Mouse (Mus musculus) cerebellum, adult 2 months (tissue): Measurements from ENCODE around the gene Map3k14. TPM values are rescaled to one million over a fixed set of nuclear protein-coding genes. Genes with fewer than 3 reads are reported as not detected.

Source experiments
- DNase-seq, 2 experiments: peaks; one replicate each; pipeline ENCODE4 v3.0.0; 2021
- H3K27ac ChIP-seq: fragments of 200-500 bp; 2 replicates; pipeline ENCODE4 v1.5.1; 2012; ENCODE audit warnings: low read length, control low read depth, inconsistent platforms; ENCODE audit not compliant: insufficient read depth
- H3K27me3 ChIP-seq: fragments of 200-500 bp; 2 replicates; pipeline ENCODE4 v1.6.1; 2012; ENCODE audit warnings: inconsistent platforms, mild to moderate bottlenecking, low read length, moderate library complexity; ENCODE audit not compliant: control insufficient read depth, insufficient read depth
- H3K4me1 ChIP-seq: fragments of 200-500 bp; 2 replicates; pipeline ENCODE4 v1.6.1; 2011; ENCODE audit warnings: low read length; ENCODE audit not compliant: control insufficient read depth, insufficient read depth
- H3K4me3 ChIP-seq: fragments of 200-500 bp; replicated peaks from 2 replicates; pipeline ENCODE3; 2011; ENCODE audit warnings: mild to moderate bottlenecking, low read depth, low read length, control low read depth; ENCODE audit not compliant: insufficient read depth
- CTCF ChIP-seq: fragments of 200-500 bp; IDR thresholded peaks from 2 replicates; pipeline ENCODE4 v1.5.1; 2011; ENCODE audit warnings: low read depth, mild to moderate bottlenecking, control low read depth, low read length, moderate library complexity, borderline replicate concordance; ENCODE audit not compliant: insufficient read depth
- POLR2A ChIP-seq: fragments of 200-500 bp; IDR thresholded peaks from 2 replicates; pipeline ENCODE4 v1.6.1; 2011; ENCODE audit warnings: low read length, control low read depth, borderline replicate concordance; ENCODE audit not compliant: insufficient read depth
- WGBS: fragments of 180-500 bp; shearing (Covaris S2); methylation state at CpG from one replicate; pipeline ENCODE4 v1.1.7; 2018; 5-methylcytosine and 5-hydroxymethylcytosine counted together
- polyA plus RNA-seq: library from polyadenylated mRNA; depleted of rRNA; stranded (reverse); fragments of >200 nt; gene quantifications from 2 replicates; pipeline ENCODE4 v1.2.3, GENCODE M21; 2012; rRNA removed

Gene Map3k14
- polyA plus RNA-seq, 1 experiment: 6.0 TPM

GRCm38 (mm10) chr11:103171703-103172391 lies 95.4 kb downstream of the Map3k14 start:
- no peak for TF ChIP-seq CTCF
- no peak for TF ChIP-seq POLR2A
- H3K27me3 ChIP-seq: no peaks in the 10 kb centered on the region
- 0 out of 2 replicates have a peak overlapping the region, but pooled peaks have one; percentile 37 for H3K27ac ChIP-seq
- peak in 1 of 2 experiments; percentile 34 for DNase-seq
- H3K4me3 ChIP-seq: peak overlapping the region; percentile 71
- WGBS: 63% methylated on average over 9 of the region's 9 CpGs
- peaks cover 19% of the 10 kb centered on the region for H3K4me1 ChIP-seq

DNA sequence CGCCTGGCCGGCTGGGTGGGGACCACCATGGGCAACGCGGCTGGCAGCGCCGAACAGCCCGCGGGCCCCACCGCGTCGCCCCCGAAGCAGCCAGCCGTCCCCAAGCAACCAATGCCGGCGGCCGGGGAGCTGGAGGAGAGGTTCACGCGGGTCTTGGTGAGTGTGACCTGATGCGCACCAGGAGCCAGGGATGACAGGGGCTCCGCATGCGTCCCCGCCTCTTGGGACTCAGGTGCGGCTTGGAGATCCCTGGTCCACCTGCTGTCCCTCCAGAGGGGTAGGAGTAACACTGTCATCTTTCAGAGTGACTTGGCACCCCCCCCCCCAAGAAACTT lies 96.0 kb downstream of the Map3k14 start:
- peaks cover 19% of the 10 kb centered on the region for H3K4me1 ChIP-seq
- peak overlapping the region; percentile 71 for H3K4me3 ChIP-seq
- peak overlapping the region; percentile 43; the same call in 1 of the 2 replicates for H3K27ac ChIP-seq
- WGBS: under 1% methylated on average over 23 of the region's 23 CpGs
- H3K27me3 ChIP-seq: no peaks in the 10 kb centered on the region
- TF ChIP-seq POLR2A (no peak), CTCF (no peak)
- DNase-seq: no peak

- peaks cover 19% of the 10 kb centered on the region for H3K4me1 ChIP-seq
- 2% methylated on average over 57 of the region's 84 CpGs for whole genome bisulfite sequencing
Measured at GRCm38 (mm10) chr11:103170494-103171285, 96.6 kb downstream of the Map3k14 start, which contains the start of gene Fmnl1. Gene Fmnl1 (plus strand): TSS chr11:103171107.

DNA sequence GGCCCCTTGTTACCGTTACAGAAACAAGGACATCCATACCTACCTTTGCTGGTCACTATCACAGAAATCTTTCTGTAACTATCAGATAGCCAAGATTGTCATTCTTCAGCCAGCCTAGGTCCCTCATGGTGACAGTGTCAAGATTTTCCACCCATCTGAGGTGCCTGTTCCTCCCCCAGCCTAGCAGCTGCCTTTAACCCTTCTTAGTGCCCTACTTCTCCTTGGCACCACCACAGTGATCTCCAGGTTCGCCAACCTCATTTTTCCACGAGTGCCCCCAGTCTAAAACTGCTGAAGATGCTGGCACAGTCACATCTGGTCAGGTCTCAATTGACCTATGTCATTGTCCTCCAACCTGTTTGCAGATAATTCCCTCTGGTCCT lies 97.2 kb downstream of the Map3k14 start:
- Histone ChIP-seq H3K27ac (no peak overlapping the region), H3K4me1 (peaks cover 19% of the 10 kb centered on the region), H3K4me3 (peak overlapping the region; percentile 71), H3K27me3 (no peaks in the 10 kb centered on the region)
- peak in 1 of 2 experiments; percentile 37 for DNase-seq
- WGBS: 40% methylated on average over 3 of the region's 3 CpGs
- TF ChIP-seq CTCF (no peak), POLR2A (no peak)

More at GRCm38 (mm10) chr11:103170494-103171285, 96.6 kb downstream of the Map3k14 start, which contains the start of gene Fmnl1:
- Histone ChIP-seq H3K27me3 (no peaks in the 10 kb centered on the region), H3K27ac (peak within 1 kb of the TSS; percentile 49), H3K4me3 (peak within 1 kb of the TSS; percentile 71)
- peak in 1 of 2 experiments; percentile 60 for DNase-seq
- no peak for TF ChIP-seq CTCF
- no peak for TF ChIP-seq POLR2A

Other genes starting within 250 kb of the Map3k14 start
- gene Nmt1, start 239.3 kb downstream of the Map3k14 start, polyA plus RNA-seq: 58.8 and 63.2 TPM in 2 replicates
- gene Dcakd, start 239.1 kb downstream of the Map3k14 start, polyA plus RNA-seq: 58.3 and 63.6 TPM in 2 replicates
- 11.8 and 13.1 TPM in 2 replicates for gene Plcd3, start 165.8 kb downstream of the Map3k14 start, polyA plus RNA-seq
- gene Acbd4, start 165.8 kb downstream of the Map3k14 start, polyA plus RNA-seq: 60.4 and 61.5 TPM in 2 replicates
- gene Hexim1, start 151.2 kb downstream of the Map3k14 start, polyA plus RNA-seq: 25.5 and 28.8 TPM in 2 replicates
- gene Hexim2, start 135.0 kb downstream of the Map3k14 start, polyA plus RNA-seq: 20.9 and 23.0 TPM in 2 replicates
- 63.7 and 71.1 TPM in 2 replicates for gene Fmnl1, start 96.4 kb downstream of the Map3k14 start, polyA plus RNA-seq
- 9.4 and 10.0 TPM in 2 replicates for gene 1700023F06Rik, start 58.9 kb downstream of the Map3k14 start, polyA plus RNA-seq
- 2.7 and 3.2 TPM in 2 replicates for gene Spata32, start 49.0 kb downstream of the Map3k14 start, polyA plus RNA-seq
- 20.7 and 21.1 TPM in 2 replicates for gene Arhgap27, start 96.2 kb upstream of the Map3k14 start, polyA plus RNA-seq
- 18.5 and 19.1 TPM in 2 replicates for gene Plekhm1, start 145.2 kb upstream of the Map3k14 start, polyA plus RNA-seq
- gene Lrrc37a, start 237.1 kb upstream of the Map3k14 start, polyA plus RNA-seq: not detected in 2 replicates